Mouse (Mus musculus) MEL (cell line): ENCODE results near the gene Glra1.
"Not testable (repeated sequence)": the region's sequence is repeated elsewhere in the genome, so short reads cannot be mapped to it uniquely, and the experiment has no call there.

Source experiments
- CTCF ChIP-seq, 3 experiments: IDR thresholded peaks in 2 of 3; conservative IDR thresholded peaks in 1 of 3; 2 replicates each; pipeline ENCODE4 v1.5.1; 2011 to 2012; ENCODE audit warnings: low read length in 3 of 3, low read depth in 2 of 3, mild to moderate bottlenecking in 2 of 3, improper control_type of control experiment in 1 of 3, inconsistent platforms in 1 of 3, mixed read lengths in 1 of 3, moderate library complexity in 1 of 3; ENCODE audit not compliant: control insufficient read depth in 1 of 3, insufficient read depth in 1 of 3, poor library complexity in 1 of 3, severe bottlenecking in 1 of 3
- EP300 ChIP-seq, 2 experiments: IDR thresholded peaks; 2 replicates each; pipeline ENCODE4 v1.6.1; 2011; ENCODE audit warnings: improper control_type of control experiment in 2 of 2, low read length in 2 of 2, low read depth in 1 of 2, mild to moderate bottlenecking in 1 of 2
- GABPA ChIP-seq: IDR thresholded peaks from 2 replicates; pipeline ENCODE4 v1.6.1; 2012; ENCODE audit warnings: low read depth, mild to moderate bottlenecking, inconsistent platforms, low read length, improper control_type of control experiment, moderate library complexity
- GATA1 ChIP-seq: IDR thresholded peaks from 2 replicates; pipeline ENCODE4 v1.6.1; 2011; ENCODE audit warnings: low read depth, low read length, improper control_type of control experiment

DNA sequence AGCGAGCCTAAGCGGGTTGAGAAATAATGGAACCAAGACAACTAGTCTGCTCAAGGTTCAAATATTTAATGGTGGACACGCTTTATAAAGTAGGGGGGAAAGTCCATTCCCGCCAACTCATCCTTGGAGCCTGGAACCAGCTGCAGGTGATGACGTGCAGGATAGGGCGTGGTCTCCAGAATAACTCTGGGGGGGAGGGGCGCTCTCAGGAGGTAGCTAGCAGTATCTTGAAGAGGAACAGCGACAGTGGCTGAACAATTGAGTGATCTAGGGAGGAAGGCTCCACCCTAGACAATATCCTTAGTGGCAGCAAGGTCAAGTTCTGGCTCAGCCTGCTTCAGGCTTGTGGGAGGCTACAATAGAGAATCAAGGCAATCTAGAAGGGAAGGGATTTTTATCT lies 6.6 kb upstream of the Glra1 start:
- TF ChIP-seq CTCF (IDR thresholded peaks at IDR 0.05 in 2 of 3, conservative IDR thresholded peaks at IDR 0.05 in 1 of 3; ENCODE audit: control insufficient read depth in 1 of 3, insufficient read depth in 1 of 3, low read depth in 2 of 3, low read length in 3 of 3, poor library complexity in 1 of 3, severe bottlenecking in 1 of 3); EP300 (IDR thresholded peaks at IDR 0.05; ENCODE audit: low read depth in 1 of 2, low read length in 2 of 2); GATA1; GABPA: not testable (repeated sequence)
